Mouse (Mus musculus): ENCODE data around the gene Slc15a5.

- no peak for TF ChIP-seq POLR2A (IDR thresholded peaks at IDR 0.05; ENCODE audit: control insufficient read depth, extremely low read depth, insufficient read depth, low read length, poor library complexity)
- TF ChIP-seq CTCF (IDR thresholded peaks at IDR 0.05; ENCODE audit: borderline replicate concordance, control insufficient read depth, extremely low read depth, insufficient read depth, low read length, poor library complexity) = no peak
Observed at GRCm38 (mm10) chr6:137980905-137981696, 98.6 kb downstream of the Slc15a5 start.
